Mouse (Mus musculus): ENCODE measurements around the gene 4933428G20Rik.

The 4933428G20Rik gene

GRCm38 (mm10) chr11:97508198-97508597 is 8.1 kb upstream of the 4933428G20Rik start:
- DNase-seq (ENCODE audit: extremely low read depth, low read depth, low spot score), result no peak

GRCm38 (mm10) chr11:97506331-97506730 is 6.2 kb upstream of the 4933428G20Rik start:
- no peak for DNase-seq (ENCODE audit: extremely low read depth, low read depth, low spot score)

GRCm38 (mm10) chr11:97505784-97506183 is 5.6 kb upstream of the 4933428G20Rik start:
- no peak for DNase-seq (ENCODE audit: extremely low read depth, low read depth, low spot score)

- DNase-seq (ENCODE audit: extremely low read depth, low read depth, low spot score), result no peak
Observed at GRCm38 (mm10) chr11:97502846-97503245, 2.7 kb upstream of the 4933428G20Rik start.

- no peak for DNase-seq (ENCODE audit: extremely low read depth, low read depth, low spot score)
Observed at GRCm38 (mm10) chr11:97502383-97502782, 2.2 kb upstream of the 4933428G20Rik start.

- DNase-seq (ENCODE audit: extremely low read depth, low read depth, low spot score), result no peak
Observed at GRCm38 (mm10) chr11:97500720-97501448, 744 bp upstream of the 4933428G20Rik start.

GRCm38 (mm10) chr11:97497543-97497942 is 2.6 kb downstream of the 4933428G20Rik start:
- DNase-seq (ENCODE audit: extremely low read depth, low read depth, low spot score), result no peak

GRCm38 (mm10) chr11:97492836-97493235 is 7.3 kb downstream of the 4933428G20Rik start:
- no peak for DNase-seq (ENCODE audit: extremely low read depth, low read depth, low spot score)

GRCm38 (mm10) chr11:97491640-97492039 is 8.5 kb downstream of the 4933428G20Rik start:
- no peak for DNase-seq (ENCODE audit: extremely low read depth, low read depth, low spot score)

GRCm38 (mm10) chr11:97489589-97490324 is 10.4 kb downstream of the 4933428G20Rik start:
- no peak for DNase-seq (ENCODE audit: extremely low read depth, low read depth, low spot score)

GRCm38 (mm10) chr11:97487656-97488055 is 12.5 kb downstream of the 4933428G20Rik start:
- DNase-seq (ENCODE audit: extremely low read depth, low read depth, low spot score), result no peak

GRCm38 (mm10) chr11:97485661-97486060 is 14.5 kb downstream of the 4933428G20Rik start:
- DNase-seq (ENCODE audit: extremely low read depth, low read depth, low spot score), result no peak

GRCm38 (mm10) chr11:97479824-97480223 is 20.3 kb downstream of the 4933428G20Rik start:
- no peak for DNase-seq (ENCODE audit: extremely low read depth, low read depth, low spot score)

GRCm38 (mm10) chr11:97479085-97479484 is 21.1 kb downstream of the 4933428G20Rik start:
- no peak for DNase-seq (ENCODE audit: extremely low read depth, low read depth, low spot score)

GRCm38 (mm10) chr11:97478345-97478744 is 21.8 kb downstream of the 4933428G20Rik start:
- no peak for DNase-seq (ENCODE audit: extremely low read depth, low read depth, low spot score)

GRCm38 (mm10) chr11:97477431-97477830 is 22.7 kb downstream of the 4933428G20Rik start:
- DNase-seq (ENCODE audit: extremely low read depth, low read depth, low spot score), result no peak

- no peak for DNase-seq (ENCODE audit: extremely low read depth, low read depth, low spot score)
Observed at GRCm38 (mm10) chr11:97476334-97477095, 23.6 kb downstream of the 4933428G20Rik start.

- no peak for DNase-seq (ENCODE audit: extremely low read depth, low read depth, low spot score)
Observed at GRCm38 (mm10) chr11:97471276-97471675, 28.9 kb downstream of the 4933428G20Rik start.

GRCm38 (mm10) chr11:97469828-97470227 is 30.3 kb downstream of the 4933428G20Rik start:
- no peak for DNase-seq (ENCODE audit: extremely low read depth, low read depth, low spot score)

- no peak for DNase-seq (ENCODE audit: extremely low read depth, low read depth, low spot score)
Observed at GRCm38 (mm10) chr11:97468639-97469287, 31.4 kb downstream of the 4933428G20Rik start.
